Mouse (Mus musculus) retina, adult 2 months (tissue): ENCODE results near the gene Dydc2.
"Not testable (repeated sequence)": the region's sequence is repeated elsewhere in the genome, so short reads cannot be mapped to it uniquely, and the experiment has no call there.

Experiments used
- DNase-seq: peaks from one replicate; pipeline ENCODE4 v3.0.0-alpha.2; 2012; ENCODE audit warnings: low read depth, low spot score

The Dydc2 gene

DNA sequence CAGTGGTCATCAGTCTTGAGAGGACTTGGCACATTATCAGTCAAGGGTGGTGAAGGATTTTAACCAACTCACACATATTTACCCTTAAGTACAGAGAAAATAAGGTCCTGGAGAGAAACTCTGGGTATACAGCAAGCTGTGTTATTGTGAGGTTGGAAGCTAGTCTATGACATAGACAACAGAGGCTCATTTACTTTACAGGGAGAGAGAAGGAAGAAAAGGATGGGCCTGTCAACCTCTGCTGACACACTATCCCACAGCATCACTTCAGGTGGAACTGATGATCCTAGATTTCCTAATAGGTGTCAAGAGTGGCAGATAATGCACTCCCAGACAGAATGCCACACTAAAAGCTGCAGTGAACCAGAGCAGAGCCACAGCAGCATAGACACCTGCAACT is at the start of gene Dydc2:
TSS of gene Dydc2 (minus strand) at position 101 of the 400 bp plus-strand sequence.
- no peak for DNase-seq

DNA sequence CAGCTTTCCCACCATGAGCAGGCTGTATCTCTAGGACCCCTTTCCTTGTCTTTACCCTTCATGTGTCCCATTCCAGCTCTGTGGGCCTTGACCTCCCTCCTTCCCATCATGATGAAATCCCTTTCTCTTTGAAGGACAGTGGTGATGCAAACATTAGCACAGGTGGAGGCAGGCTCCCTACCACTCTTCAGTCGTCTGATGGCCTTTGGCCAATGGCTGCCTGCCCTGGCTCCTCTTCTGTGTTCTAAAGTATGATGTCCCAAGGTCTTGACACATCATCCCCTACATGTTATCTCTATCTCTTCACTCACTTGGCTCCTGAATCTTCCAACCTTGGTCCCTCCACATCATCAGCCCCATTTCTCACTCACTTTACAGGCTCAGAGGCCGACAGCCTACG is 47.3 kb upstream of the Dydc2 start:
- no peak for DNase-seq

DNA sequence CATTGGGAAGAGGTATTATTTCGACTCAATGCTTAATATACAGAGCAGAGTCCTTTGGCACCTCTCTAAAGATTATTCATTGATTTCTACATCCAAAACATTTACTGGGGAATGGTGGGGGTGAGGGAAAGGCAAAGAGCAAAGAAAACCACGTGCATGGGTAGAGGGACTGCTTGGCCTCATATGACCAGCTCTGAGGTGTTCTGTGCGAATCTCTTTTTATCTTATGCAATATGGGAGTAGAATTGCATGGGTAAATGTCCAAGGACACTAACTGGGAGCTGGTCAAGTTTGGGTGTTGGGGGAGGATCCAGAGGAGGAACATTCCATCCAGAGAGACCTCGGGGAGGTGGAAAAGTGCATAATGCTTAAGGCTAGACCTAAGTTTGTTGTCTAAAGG is 43.9 kb upstream of the Dydc2 start:
- no peak for DNase-seq

DNA sequence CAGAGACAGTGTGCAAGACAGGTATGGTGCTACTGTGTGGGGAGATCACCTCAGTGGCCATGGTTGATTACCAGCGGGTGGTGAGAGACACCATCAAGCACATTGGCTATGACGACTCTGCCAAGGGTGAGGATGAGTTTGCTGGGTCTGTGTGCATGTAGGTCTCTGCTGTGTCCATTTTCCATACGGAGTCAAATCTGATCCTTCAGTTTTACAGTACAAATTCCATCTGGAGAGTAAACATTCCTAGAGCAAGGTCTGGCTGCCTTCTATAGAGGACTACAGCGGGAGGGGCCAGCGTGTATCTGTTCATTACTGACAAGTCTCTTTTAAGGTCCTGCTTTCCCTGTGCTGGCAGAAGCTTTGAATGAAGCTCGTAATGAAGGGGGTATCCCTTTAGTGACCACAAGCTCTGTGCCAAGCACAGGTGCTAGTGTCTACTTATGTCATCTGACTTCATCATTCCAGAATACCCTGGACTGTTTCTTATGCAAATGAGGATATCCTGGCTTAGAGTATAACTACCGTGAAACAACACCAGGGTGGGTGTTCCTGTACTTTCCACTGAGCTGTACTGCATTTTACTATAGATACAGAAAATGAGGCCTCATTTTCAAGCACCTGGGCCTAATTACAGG is 42.1 kb upstream of the Dydc2 start:
- DNase-seq = no peak

DNA sequence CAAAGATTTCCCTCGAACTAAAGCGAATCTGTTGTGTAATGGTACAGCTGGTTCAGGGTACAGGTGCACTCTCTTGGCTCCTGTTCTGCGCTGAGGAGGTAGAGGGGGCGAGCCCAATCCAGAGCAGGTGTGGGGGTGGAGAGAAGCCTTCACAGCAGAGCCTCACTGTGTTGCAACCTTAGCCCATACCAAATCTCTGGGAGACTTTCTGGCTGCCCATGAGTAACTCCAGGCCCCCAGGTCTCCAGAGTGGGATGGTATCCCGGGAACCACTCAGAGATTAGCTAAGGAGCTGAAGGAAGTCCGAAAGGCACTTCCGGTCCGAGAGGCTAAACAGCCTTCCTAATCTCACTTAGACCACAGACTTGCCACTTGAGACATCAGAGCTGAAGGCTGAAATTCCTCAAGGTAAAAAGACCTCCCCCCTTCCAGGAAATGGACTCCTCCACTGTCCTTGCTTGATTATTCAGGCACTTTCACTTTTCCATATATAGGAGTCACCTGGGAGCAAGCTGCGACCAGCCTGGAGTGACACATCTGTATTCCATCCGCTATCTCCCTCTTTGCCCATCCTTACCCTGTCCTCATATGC is 35.9 kb upstream of the Dydc2 start, which contains the start of gene Mat1a:
TSS of gene Mat1a (plus strand) at position 183 of the 592 bp plus-strand sequence.
- no peak for DNase-seq

DNA sequence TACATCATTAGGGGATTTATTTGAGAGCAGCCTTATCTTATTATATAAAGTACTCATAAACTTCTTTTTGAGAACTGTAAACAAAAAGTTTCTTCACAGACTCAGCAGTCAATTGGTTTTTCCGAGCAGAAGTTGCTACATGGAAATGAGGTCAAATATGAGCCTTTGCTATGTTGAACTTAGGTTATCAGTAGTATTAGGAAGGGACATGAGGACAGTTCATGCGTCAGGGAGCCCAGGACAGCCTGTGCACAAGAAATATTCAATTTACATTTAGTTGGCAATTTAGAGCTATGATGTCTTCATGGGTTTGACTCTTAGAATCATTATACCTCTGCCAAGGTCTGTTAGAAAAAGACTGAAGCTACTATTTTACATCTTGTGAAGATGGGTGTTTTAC is 33.3 kb upstream of the Dydc2 start:
- no peak for DNase-seq

DNA sequence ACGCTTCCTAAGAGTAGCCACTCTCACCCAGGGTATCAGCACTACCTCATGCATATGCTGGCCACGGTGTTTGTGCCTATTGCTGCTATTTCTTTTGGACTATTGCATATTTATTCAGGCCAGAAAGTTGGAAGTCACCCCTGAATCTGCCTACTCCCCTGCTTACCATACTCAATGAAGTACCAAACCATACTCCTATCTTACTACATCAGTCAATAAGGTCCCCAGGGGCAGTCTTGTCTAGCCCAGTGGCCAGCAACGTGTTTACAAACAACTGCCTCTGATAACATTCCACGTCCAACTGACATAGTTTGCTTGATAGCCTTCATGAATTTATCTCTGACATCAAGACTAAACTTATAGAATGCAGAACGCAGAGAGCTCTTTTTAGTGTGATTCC is 32.2 kb upstream of the Dydc2 start:
- no peak for DNase-seq

DNA sequence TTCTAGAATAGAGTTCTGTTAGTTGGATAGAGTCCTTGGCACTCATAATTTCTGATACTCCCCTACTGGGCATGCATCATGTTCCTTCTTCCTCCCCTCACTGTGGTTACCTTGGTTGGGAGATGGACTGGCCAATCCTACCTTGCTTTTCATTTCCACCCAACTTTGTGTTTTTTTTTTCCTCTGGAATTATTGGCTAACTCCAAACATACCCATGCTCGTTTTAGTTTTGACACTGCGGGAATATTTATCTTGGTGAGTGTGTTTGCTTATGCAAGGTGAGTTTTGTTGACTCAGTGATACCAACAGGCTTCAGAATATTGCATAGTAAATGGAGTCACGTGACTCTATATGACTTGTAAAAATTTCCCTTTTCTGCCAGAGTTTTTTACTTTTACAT is 31.7 kb upstream of the Dydc2 start:
- DNase-seq = no peak

DNA sequence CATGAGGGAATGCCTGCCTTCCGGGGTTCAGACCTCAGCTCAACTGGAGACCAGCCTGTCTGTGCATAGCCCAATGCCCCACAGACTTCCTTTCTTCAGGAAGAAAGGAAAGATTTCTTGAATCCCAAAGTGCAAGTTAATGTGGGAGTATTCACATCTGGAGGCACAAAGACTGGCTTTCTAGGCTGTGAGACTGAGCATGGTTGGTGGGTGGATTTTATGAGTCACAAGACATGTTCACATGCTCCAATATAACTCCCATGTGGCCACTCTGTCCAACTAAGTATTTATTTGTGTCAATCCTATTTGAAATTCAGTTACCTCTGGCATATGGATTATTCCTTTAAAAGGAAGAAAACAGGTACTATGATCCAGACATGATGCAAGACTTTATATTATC is 29.7 kb upstream of the Dydc2 start:
- DNase-seq = no peak

DNA sequence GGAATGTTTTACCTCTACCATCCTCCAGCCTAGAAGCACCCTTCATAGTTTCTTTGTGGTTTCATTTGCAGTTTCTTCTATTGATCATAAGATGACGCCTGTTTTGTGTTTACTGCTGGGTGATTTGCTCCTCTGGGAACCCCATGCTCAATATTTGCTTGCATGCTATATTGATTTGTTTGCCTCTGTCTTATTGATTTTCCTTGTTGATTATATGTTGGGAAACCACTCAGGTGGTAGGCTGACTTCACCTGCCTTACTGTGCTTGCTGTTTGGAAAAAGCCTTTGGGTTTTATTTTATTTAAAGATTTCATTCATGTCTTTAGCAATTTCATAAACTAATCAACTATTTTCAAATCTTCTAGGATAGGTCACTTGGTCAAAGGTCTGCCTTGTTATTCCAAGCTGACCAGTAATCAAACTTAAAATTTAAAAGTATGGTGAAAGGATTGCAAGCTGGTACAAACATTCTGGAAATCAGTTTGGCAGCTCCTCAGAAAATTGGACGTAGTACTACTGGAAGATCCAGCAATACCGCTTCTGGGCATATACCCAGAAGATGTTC is 27.4 kb upstream of the Dydc2 start:
- DNase-seq = no peak

DNA sequence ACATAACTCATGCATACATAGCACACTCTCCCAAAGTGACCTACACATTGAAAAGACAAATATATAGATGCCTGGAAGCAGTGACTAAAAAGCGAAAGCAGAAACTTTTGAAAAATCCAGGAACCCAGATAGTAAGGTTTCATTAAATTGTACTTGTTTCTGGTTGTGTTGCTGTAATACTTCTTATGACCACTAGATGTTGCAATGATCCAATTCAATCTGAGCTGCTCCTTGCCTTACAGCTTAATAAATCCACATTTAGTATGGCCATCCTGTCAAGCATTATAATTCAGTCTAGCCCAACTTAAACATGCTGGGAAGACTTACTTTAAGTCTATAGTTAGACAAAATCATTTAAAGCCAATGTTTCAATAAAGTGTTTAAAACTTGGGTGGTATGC is 25.1 kb upstream of the Dydc2 start:
- DNase-seq = no peak

DNA sequence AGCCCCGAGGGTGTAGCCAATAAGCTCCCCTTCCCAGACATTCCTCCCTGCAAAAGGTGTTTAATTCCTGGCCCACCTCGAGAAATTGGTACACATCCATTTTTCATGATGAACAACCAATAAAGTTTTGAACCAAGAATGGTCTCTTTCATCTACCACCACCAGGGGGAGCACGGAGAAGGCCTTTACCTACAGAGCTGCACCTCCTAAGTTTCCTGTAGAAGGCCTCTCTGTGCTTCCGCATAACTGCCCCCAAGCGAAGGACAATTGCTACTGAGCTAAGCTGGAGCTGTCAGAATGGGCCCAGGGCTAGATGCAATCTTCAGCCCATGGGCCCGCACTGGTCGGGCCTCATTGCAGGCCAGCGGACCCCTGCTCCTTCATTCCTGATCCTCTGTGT is 21.8 kb upstream of the Dydc2 start:
- no peak for DNase-seq

DNA sequence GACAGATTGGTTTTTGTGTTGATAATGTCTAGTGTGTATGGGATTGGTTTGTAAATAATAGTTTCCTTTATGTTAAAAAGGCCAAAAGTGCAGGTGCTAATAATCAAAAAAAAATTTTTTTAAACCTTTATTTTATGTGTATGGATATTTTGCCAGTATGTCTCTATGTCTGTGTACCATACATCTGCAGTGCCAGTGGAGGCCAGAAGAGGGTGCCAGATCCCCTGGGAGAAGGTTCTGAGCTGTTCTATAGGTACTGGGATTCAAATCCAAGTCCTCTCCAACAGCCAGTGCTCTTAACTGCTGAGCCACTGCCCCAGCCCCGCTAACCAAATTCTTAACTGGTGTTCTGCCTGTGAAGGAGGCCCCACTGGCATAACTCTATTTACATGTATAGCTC is 18.5 kb upstream of the Dydc2 start:
- no peak for DNase-seq

DNA sequence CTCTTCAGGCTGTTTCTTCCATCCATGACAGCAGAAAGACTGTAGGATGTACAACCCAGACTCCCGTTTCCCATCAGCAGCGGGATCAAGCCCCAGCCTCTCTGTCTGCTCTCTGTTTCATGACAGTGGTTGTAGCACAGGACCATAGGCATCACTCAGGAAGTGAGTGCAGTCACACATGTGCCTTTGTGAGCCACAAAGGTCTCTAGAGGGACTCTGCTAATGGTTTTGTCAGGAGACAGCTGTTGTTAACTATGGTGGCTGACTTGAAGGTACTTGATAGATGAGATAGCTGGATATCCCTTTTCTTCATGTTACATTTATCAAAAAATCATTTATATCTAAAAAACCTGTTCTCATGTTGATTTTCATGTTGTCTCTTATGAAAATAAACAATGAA is 13.4 kb upstream of the Dydc2 start:
- no peak for DNase-seq

DNA sequence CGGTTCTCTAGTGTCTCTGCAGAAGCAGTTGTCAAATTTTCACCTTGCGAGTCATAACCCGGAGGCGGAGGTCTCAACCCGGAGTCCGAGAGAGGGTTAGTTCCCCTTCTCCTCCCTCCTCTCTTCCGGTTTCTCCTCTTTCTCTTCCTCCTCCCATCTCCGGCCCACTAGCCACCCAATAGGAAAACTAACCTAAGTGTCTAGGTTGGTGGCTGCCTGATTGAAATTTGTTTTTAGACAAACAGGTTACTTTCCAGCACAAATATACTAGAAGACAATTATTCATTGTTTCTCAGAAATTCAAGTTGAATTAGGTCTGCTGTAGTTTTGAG is 3.9 kb upstream of the Dydc2 start:
- no peak for DNase-seq

DNA sequence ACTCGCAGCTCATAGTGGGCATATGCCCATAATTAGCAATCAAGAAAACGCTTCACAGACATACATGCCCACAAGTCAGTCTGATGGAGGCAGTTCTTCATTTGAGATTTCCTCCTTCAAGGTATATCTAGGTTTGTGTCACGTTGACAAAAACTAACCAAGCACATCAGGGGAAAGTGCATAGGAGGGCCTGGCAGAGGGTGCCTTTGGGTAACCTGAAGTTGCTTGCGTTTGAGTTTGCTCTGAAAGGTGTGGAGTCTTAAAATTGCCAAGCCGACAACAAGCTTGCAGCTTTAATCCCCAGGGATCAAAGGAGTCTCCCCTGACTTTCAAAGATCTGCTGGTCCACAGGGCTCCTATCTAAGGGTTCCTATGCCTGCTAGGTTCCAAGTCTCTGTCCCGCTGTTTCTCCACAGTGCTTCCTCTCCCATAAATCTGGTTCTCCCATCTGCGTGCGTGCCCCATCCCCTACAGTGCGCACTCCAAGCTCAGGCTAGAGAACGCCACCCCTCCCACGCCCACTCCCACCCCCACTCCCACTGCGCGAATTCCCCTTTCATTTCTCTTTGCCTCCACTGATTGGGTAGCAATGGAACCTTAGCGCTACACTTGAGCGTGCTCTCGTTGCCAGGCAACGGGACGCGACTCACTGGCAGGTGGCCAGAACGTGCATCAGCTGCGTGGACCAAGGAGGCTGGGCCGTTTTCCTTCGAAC is 3.4 kb upstream of the Dydc2 start, which contains the start of gene Dydc1:
TSS of gene Dydc1 (plus strand) at position 683 of the 715 bp plus-strand sequence.
- DNase-seq = peak; percentile 6

DNA sequence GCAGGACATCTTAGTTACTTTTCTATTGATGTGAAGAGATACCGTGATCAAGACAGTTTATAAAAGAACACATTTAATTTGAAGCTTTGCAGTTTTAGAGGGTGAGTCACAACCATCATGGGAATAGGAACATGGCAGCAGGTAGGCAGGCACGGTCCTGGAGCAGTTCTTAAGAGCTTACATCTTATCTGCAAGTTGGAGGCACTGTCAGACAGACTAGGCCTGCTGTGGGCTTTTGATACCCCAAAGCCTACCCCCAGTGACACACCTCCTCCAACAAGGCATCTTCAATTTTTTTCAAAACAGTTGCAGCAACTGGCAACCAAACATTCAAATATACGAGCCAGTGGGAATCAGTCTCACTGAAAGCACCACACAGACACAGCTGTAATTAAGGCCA is 1.3 kb upstream of the Dydc2 start:
- no peak for DNase-seq

DNA sequence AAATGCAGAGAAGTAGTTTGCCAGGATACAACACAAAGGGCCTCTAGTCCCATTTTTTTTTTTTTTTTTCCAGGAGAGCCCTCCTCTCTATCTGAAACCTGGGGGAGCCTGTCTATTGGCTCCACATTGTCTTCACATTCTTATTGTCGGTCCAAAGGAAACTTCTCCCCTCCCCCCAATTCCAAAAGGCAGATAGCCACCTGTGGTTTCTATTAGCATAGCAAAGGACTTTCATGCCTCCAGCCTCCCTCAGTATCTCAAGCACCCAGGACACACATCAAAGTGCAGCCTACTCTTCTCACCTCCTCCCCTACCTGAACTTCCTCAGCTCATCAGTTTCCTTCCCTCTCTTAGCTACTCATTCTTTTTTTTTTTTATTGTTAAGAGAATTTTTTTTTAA is 2.6 kb downstream of the Dydc2 start:
- DNase-seq = no peak

DNA sequence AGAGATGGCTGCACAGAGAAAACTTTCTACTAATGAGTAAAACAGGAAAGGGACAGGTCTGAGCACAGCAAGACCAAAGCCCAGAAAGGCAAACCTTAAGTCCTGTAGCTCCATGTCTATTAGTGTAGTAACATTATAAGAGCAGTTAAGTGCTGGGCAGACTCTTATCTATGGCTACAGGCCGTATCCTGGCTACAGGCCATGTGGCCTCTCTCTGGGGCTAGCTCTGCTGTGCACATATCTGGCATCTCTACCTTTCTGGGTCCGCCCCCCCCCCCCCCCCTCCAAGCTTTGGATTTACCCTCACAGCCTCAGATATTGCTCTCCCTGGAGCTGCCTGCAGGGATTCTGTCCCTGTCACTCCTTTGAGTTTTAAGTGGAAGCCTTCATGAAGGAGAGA is 3.8 kb downstream of the Dydc2 start:
- no peak for DNase-seq

DNA sequence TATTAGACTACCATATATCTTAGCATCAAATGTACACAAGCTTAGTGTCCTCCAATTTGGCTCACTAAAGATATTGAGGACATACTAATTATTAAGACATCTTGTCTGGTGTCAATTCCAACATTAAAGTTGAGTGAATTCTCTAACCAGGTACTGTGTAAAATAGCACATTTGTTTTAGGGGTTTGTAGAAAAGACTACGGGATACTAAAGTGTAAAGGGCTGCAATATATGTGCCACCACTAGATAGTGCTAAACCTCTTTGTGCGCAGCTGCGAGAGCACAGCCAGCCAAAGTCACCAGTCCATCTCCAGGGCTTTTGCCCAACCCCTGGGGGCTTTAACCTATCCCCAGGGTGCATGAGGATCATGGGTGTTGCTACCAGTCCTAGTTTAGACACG is 15.8 kb downstream of the Dydc2 start:
- DNase-seq = not testable (repeated sequence)

DNA sequence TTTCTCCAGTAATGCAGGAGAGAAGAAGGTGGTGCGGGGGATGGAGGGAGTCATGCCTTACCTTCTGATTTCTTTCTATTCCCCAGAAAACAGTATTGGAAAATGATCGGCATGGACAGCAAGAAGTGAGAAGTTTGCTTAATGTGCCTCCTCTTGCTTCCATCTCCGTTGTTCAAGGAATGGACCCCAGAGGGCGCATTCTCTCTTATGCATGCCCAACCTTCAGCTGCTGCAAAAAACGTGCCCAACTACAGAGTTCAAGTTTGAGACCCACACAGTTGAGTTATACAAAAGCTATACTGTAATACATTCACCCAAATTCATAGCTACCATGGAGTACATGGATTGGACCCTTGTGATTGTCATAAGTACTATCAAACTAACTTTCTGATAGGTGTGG is 16.5 kb downstream of the Dydc2 start:
- DNase-seq = no peak

DNA sequence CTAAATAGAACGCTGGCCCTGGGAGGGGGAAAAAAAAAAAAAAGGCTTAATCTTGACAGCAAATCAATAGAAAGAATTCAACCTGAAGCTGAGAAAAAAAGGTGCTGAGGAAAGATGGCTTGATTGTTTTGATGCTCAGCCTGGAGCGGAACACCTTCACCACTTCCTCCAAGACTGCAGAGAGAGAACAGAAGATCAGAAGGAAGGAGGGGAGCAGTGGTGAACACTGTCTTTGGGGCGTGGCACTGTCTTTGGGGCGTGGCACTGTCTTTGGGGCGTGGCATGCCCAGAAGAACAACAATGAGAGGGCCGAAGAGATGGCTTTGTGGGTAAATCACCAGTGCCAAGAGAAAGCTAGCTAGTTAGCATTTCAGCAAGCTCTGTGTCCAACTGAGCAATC is 18.5 kb downstream of the Dydc2 start:
- no peak for DNase-seq

DNA sequence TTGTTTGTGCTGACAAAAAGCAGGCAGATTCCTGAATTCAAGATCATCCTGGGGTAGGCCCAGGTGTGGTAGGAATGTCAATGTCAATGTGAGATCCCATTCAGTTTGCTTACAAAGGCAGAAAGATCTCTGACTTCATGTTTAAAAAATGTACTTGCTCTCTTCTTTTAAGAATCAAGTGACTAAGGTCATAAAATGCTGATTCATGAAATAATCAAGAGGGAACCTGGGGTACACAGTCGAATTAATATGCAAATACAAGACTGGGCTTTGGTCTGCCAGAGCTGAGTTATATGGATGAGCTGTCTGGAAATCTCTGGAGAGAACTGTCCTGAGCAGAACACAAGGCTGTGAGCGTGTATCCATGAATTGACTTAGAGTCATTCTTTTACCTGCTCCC is 21.6 kb downstream of the Dydc2 start:
- DNase-seq = no peak
